Mouse (Mus musculus): ENCODE data around the gene Nbea. TPM values are rescaled to one million over a fixed set of nuclear protein-coding genes. Genes with fewer than 3 reads are reported as not detected.
"Not testable (repeated sequence)": the region's sequence is repeated elsewhere in the genome, so short reads cannot be mapped to it uniquely, and the experiment has no call there.

Gene Nbea
- polyA plus RNA-seq, 1 experiment from 2014 or later = 54.2 TPM

GRCm38 (mm10) chr3:55621958-55622357, 561.5 kb downstream of the Nbea start:
- not testable (repeated sequence) for H3K36me3 ChIP-seq (ENCODE audit: control insufficient read depth, insufficient read depth, low read length); H3K4me3 ChIP-seq (ENCODE audit: low read length); H3K4me1 ChIP-seq (ENCODE audit: control insufficient read depth, insufficient read depth, low read depth, low read length); H3K27ac ChIP-seq (ENCODE audit: low read depth, low read length); H3K27me3 ChIP-seq (replicated peaks; ENCODE audit: control insufficient read depth, insufficient read depth, low read length); H3K9ac ChIP-seq (ENCODE audit: low read depth, low read length); H3K4me2 ChIP-seq (ENCODE audit: low read length); ATAC-seq; H3K9me3 ChIP-seq (ENCODE audit: control insufficient read depth, low read length)
- 91% methylated on average over 3 of the region's 3 CpGs for WGBS

DNA sequence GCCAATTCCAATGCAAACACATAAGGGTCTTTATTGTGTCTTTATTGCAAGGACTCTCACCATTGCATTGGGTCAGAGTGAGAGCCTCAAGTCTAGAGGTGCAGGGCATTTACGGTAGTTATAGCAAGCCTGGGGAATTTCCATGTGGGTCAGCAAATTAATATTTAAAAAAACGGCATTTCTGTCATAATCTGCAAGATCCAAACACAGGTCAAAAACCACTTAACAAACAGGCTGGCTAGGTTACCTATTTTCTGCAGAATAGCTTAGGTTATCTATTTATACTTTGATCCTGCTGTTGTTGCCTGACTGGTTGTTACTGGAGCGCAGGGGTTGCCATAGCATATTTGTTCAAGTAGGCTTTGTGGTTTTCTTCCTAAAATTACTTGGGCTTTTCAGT, 565.1 kb downstream of the Nbea start:
- H3K27me3 ChIP-seq (replicated peaks; ENCODE audit: control insufficient read depth, insufficient read depth, low read length) = no peaks in the 10 kb centered on the region
- no peaks in the 10 kb centered on the region for H3K4me1 ChIP-seq (ENCODE audit: control insufficient read depth, insufficient read depth, low read depth, low read length)
- no peak overlapping the region for H3K9ac ChIP-seq (ENCODE audit: low read depth, low read length)
- WGBS = 93% methylated on average over 3 of the region's 3 CpGs
- no peak overlapping the region for H3K4me2 ChIP-seq (ENCODE audit: low read length)
- no peak for ATAC-seq
- H3K36me3 ChIP-seq (ENCODE audit: control insufficient read depth, insufficient read depth, low read length) = peaks cover 5% of the 10 kb centered on the region; the same call in 1 of the 2 replicates
- H3K9me3 ChIP-seq (ENCODE audit: control insufficient read depth, low read length) = no peaks in the 10 kb centered on the region
- H3K27ac ChIP-seq (ENCODE audit: low read depth, low read length) = no peak overlapping the region
- H3K4me3 ChIP-seq (ENCODE audit: low read length) = no peak overlapping the region

DNA sequence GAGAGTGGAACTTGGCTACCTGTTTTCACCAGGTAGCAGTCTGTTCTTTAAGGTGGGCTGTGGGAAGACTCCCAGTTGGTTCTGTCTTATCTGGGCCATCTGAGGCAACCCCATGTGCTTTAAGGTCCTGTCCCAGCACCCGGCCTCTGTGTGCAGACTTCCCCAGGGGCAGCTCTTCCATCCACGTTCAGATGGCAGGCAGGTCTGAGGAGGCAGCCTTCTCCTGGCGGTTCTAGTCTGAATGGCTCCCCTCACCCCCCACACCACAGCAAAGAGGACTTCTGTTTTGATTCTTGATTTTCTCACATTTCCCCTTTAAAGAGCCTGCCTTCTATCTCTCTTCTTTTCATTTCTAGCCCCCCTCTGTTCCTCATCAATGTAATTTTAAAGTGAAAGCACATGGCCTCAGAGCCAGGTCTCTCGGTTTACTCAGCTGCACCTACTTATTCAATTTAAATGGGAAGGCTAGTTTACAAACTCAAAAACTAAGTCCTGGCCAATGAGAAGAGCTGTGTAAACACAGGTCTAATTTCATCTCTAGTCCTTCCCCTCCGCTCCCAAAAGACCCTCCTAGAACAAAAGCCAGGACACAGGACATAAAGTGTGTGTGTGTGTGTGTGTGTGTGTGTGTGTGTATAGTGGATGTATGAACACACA, 570.9 kb downstream of the Nbea start:
- H3K27me3 ChIP-seq (replicated peaks; ENCODE audit: control insufficient read depth, insufficient read depth, low read length) = no peaks in the 10 kb centered on the region
- no peaks in the 10 kb centered on the region for H3K9me3 ChIP-seq (ENCODE audit: control insufficient read depth, low read length)
- no peak overlapping the region for H3K9ac ChIP-seq (ENCODE audit: low read depth, low read length)
- no peak for ATAC-seq
- no peaks in the 10 kb centered on the region for H3K4me1 ChIP-seq (ENCODE audit: control insufficient read depth, insufficient read depth, low read depth, low read length)
- 56% methylated on average over 5 of the region's 5 CpGs for WGBS
- no peak overlapping the region for H3K27ac ChIP-seq (ENCODE audit: low read depth, low read length)
- H3K36me3 ChIP-seq (ENCODE audit: control insufficient read depth, insufficient read depth, low read length) = no peaks in the 10 kb centered on the region
- no peak overlapping the region for H3K4me3 ChIP-seq (ENCODE audit: low read length)
- no peak overlapping the region for H3K4me2 ChIP-seq (ENCODE audit: low read length)

- Histone ChIP-seq H3K9ac (ENCODE audit: low read depth, low read length) (no peak overlapping the region), H3K9me3 (ENCODE audit: control insufficient read depth, low read length) (no peaks in the 10 kb centered on the region), H3K36me3 (ENCODE audit: control insufficient read depth, insufficient read depth, low read length) (no peaks in the 10 kb centered on the region), H3K4me1 (ENCODE audit: control insufficient read depth, insufficient read depth, low read depth, low read length) (no peaks in the 10 kb centered on the region), H3K27ac (ENCODE audit: low read depth, low read length) (no peak overlapping the region), H3K4me2 (ENCODE audit: low read length) (no peak overlapping the region), H3K27me3 (replicated peaks; ENCODE audit: control insufficient read depth, insufficient read depth, low read length) (no peaks in the 10 kb centered on the region), H3K4me3 (ENCODE audit: low read length) (no peak overlapping the region)
- 73% methylated on average over 5 of the region's 5 CpGs for WGBS
- ATAC-seq = no peak
These were observed 571.5 kb downstream of the Nbea start for GRCm38 (mm10) chr3:55612023-55612422.

- no peak overlapping the region for H3K4me2 ChIP-seq (ENCODE audit: low read length)
- no peaks in the 10 kb centered on the region for H3K36me3 ChIP-seq (ENCODE audit: control insufficient read depth, insufficient read depth, low read length)
- ATAC-seq = no peak
- no peak overlapping the region for H3K27ac ChIP-seq (ENCODE audit: low read depth, low read length)
- H3K27me3 ChIP-seq (replicated peaks; ENCODE audit: control insufficient read depth, insufficient read depth, low read length) = no peaks in the 10 kb centered on the region
- 88% methylated on average over 11 of the region's 12 CpGs for WGBS
- H3K9ac ChIP-seq (ENCODE audit: low read depth, low read length) = no peak overlapping the region
- no peaks in the 10 kb centered on the region for H3K4me1 ChIP-seq (ENCODE audit: control insufficient read depth, insufficient read depth, low read depth, low read length)
- H3K9me3 ChIP-seq (ENCODE audit: control insufficient read depth, low read length) = no peaks in the 10 kb centered on the region
- H3K4me3 ChIP-seq (ENCODE audit: low read length) = no peak overlapping the region
These were observed 573.3 kb downstream of the Nbea start for GRCm38 (mm10) chr3:55610191-55610590.

DNA sequence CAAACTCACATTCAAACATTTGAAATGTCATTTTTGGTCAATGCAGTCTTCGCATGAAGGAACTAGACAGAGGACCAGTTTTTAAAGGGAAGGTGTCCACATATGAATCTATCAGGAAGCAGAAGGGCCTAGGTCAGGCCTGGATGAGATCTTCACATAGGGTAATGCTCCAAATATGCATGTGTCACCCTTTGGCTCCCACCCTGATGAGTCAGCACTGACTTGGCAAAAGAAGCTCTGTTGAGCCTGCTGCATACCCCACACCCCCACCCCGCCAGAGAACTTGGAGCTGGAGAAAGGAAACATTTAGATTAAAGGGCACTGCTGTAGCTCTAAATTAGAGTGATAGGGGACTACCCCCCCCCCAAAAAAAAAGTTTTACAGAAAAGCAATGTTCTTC, 583.2 kb downstream of the Nbea start:
- no peak for ATAC-seq
- 76% methylated on average over 2 of the region's 2 CpGs for WGBS
- H3K36me3 ChIP-seq (ENCODE audit: control insufficient read depth, insufficient read depth, low read length) = no peaks in the 10 kb centered on the region
- H3K4me1 ChIP-seq (ENCODE audit: control insufficient read depth, insufficient read depth, low read depth, low read length) = peaks cover 2% of the 10 kb centered on the region; the same call in 1 of the 2 replicates
- peak overlapping the region; percentile 39; the same call in 1 of the 2 replicates for H3K27ac ChIP-seq (ENCODE audit: low read depth, low read length)
- H3K9ac ChIP-seq (ENCODE audit: low read depth, low read length) = no peak overlapping the region
- no peaks in the 10 kb centered on the region for H3K27me3 ChIP-seq (replicated peaks; ENCODE audit: control insufficient read depth, insufficient read depth, low read length)
- H3K4me2 ChIP-seq (ENCODE audit: low read length) = no peak overlapping the region
- no peak overlapping the region for H3K4me3 ChIP-seq (ENCODE audit: low read length)
- H3K9me3 ChIP-seq (ENCODE audit: control insufficient read depth, low read length) = no peaks in the 10 kb centered on the region

- 50% methylated on average over 17 of the region's 17 CpGs for WGBS
- Histone ChIP-seq H3K9me3 (ENCODE audit: control insufficient read depth, low read length) (no peaks in the 10 kb centered on the region), H3K4me2 (ENCODE audit: low read length) (no peak overlapping the region), H3K4me3 (ENCODE audit: low read length) (no peak overlapping the region), H3K36me3 (ENCODE audit: control insufficient read depth, insufficient read depth, low read length) (no peaks in the 10 kb centered on the region), H3K27me3 (replicated peaks; ENCODE audit: control insufficient read depth, insufficient read depth, low read length) (no peaks in the 10 kb centered on the region), H3K9ac (ENCODE audit: low read depth, low read length) (no peak overlapping the region), H3K4me1 (ENCODE audit: control insufficient read depth, insufficient read depth, low read depth, low read length) (peaks cover 2% of the 10 kb centered on the region; the same call in 1 of the 2 replicates), H3K27ac (ENCODE audit: low read depth, low read length) (peak overlapping the region; percentile 39; the same call in 1 of the 2 replicates)
- ATAC-seq = peak; percentile 34; the same call in 1 of the 2 replicates
These were observed 584.0 kb downstream of the Nbea start for GRCm38 (mm10) chr3:55599366-55600085.

DNA sequence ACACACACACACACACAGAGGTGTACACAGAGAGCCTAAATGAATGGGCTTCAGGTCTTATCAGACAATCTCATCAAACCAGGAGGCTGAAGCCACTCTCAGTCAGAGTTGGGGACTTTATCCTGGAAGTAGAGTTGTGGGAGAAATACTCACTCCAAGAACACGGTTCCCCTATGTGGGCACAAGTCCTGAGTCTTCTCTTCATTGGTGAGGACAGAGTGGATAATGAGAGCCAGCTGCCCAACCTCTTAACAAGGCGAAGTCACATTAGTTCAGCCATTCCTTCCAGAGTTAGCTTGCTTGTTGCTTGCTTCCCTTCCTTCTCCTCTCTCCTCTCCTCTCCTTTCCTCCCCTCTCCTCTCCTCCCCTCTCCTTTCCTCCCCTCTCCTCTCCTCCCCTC, 584.8 kb downstream of the Nbea start:
- H3K4me1 ChIP-seq (ENCODE audit: control insufficient read depth, insufficient read depth, low read depth, low read length) = peaks cover 2% of the 10 kb centered on the region; the same call in 1 of the 2 replicates
- H3K27me3 ChIP-seq (replicated peaks; ENCODE audit: control insufficient read depth, insufficient read depth, low read length) = no peaks in the 10 kb centered on the region
- H3K4me3 ChIP-seq (ENCODE audit: low read length) = no peak overlapping the region
- H3K36me3 ChIP-seq (ENCODE audit: control insufficient read depth, insufficient read depth, low read length) = no peaks in the 10 kb centered on the region
- no peak overlapping the region for H3K4me2 ChIP-seq (ENCODE audit: low read length)
- no peak for ATAC-seq
- H3K9me3 ChIP-seq (ENCODE audit: control insufficient read depth, low read length) = no peaks in the 10 kb centered on the region
- WGBS = 75% methylated on average over 2 of the region's 2 CpGs
- H3K9ac ChIP-seq (ENCODE audit: low read depth, low read length) = no peak overlapping the region
- H3K27ac ChIP-seq (ENCODE audit: low read depth, low read length) = no peak overlapping the region

GRCm38 (mm10) chr3:55593312-55593711, 590.2 kb downstream of the Nbea start:
- Histone ChIP-seq H3K27me3 (replicated peaks; ENCODE audit: control insufficient read depth, insufficient read depth, low read length) (no peaks in the 10 kb centered on the region), H3K36me3 (ENCODE audit: control insufficient read depth, insufficient read depth, low read length) (no peaks in the 10 kb centered on the region), H3K4me1 (ENCODE audit: control insufficient read depth, insufficient read depth, low read depth, low read length) (peaks cover 7% of the 10 kb centered on the region), H3K4me3 (ENCODE audit: low read length) (no peak overlapping the region), H3K27ac (ENCODE audit: low read depth, low read length) (no peak overlapping the region), H3K4me2 (ENCODE audit: low read length) (no peak overlapping the region), H3K9me3 (ENCODE audit: control insufficient read depth, low read length) (no peaks in the 10 kb centered on the region), H3K9ac (ENCODE audit: low read depth, low read length) (no peak overlapping the region)
- 81% methylated on average over 5 of the region's 5 CpGs for WGBS
- no peak for ATAC-seq

All from hindbrain, embryonic 16.5 days (tissue).